Mouse (Mus musculus) left cerebral cortex, adult 8-10 months (tissue): ENCODE measurements at regions not wholly inside any gene's neighbourhood (a gene's known extent, or its start where the extent isn't known, plus 50 kb on each side); places are given as distances from the start of the nearest gene placed in this dataset.

Experiments used
- DNase-seq, 2 experiments: peaks; one replicate each; pipeline ENCODE4 v3.0.0; 2022; ENCODE audit warnings: low spot score in 2 of 2

DNA sequence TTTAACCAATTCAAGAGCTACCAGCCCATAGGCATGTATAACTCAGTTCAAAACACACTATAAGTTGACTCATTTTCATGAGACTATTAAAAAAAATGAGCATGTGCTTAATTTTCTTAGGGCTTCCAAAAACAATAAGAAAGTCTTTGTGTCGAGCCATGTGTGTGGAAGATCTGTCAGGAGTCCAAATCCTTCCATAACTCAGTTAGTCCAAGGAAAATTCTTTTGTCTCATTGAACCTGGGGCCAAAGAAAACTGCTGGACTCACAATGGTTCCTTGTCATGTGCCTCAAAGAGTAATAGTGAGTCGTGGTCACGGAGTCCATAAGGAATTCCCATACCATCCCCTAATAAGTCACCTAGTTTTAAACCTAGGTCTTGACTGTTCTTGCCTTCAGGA lies 199.0 kb upstream of the Gm21798 start:
- no peak for DNase-seq

DNA sequence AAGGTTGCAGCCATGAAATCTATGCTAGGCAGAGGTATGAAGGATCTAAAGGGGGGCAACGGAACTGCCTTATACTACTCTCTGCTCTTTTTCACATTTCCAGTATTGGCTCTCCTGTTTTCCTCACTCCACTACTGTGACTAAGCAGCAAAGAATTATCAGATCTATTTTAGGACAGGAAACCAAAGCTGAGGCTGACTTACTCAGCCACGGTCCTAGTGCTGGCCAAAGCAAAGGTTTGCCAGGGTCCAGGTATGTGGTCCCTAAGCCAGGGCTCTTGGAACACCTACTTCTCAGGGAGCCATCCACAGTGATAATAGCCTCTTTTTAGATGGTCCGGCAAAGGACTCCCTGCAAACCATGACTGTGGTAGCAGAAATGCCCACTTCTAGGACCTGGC lies 195.6 kb upstream of the Gm21798 start:
- no peak for DNase-seq

DNA sequence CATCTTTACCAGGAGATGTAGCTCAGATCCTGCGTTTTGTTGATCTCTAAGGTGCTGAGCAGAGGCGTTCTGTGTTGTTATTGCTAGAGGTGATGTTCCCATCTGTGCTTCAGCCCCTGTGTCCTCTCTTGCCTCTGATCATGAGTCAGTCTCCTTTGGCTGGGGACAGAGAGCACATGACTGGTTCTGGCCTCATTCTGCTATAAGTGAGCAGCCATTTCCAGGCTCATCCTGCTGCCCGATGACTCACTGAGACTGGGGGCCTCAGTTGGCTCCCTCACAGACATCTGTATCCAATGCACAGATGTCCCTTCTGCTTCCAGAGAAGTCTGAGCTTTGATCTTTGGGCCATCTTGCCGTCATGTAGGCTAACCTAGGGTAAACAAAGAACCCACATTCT lies 194.9 kb upstream of the Gm21798 start:
- DNase-seq, result peak in 1 of 2 experiments; percentile 67

DNA sequence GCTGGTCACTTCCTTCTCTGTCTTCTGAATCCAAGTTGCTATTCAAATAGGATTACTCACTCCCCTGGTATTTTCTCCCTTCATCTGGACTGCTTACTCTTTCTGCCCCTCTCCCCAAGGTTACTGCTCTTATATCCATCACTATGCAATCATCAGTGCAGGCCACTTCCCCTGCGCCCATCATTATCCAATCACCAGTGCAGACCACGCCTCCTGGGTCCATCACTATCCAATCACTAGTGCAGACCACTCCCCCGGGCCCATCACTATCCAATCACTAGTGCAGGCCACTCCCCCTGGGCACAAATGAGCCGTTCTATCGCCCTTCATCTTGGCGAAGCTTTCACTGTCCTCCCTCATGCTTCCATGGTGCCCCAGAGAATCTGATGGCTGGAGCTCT lies 191.1 kb upstream of the Gm21798 start:
- no peak for DNase-seq

DNA sequence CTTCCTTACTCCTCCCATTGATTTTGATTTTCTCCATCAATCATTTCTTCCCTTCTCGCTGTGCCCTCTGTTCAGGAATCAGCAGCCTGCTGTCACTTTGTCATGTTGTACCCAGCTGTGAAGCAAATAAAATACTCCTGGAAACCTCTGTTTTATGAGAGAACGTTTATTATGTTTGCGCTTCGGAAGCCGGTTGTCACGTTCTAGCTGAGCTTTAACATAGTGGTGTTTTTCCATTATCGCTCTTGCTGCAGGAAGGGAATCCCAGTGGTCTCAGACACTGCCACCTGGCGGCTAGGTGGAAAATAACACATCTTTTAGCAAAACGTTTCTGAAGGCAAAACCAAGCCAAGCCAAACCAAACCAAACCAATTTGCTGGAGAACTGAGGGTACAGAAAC lies 190.2 kb upstream of the Gm21798 start:
- peak; percentile 47 to 59 for DNase-seq
